Mouse (Mus musculus) regulatory T cell (primary cell): ENCODE data around the gene Nabp2.

Source experiments
- in situ Hi-C: fragments of 300-600 bp; cut with MboI, MseI; formaldehyde crosslinking; loops from one replicate; pipeline ENCODE4 v1.15.1; 2025; ENCODE audit warnings: high pct_unique_total_duplicates

The Nabp2 gene

GRCm38 (mm10) chr10:128388941-128389340 lies 22.4 kb downstream of the Nabp2 start:
- in situ Hi-C loops = no loop called here

- in situ Hi-C loops = no loop called here
Measured at GRCm38 (mm10) chr10:128385902-128386301, 25.4 kb downstream of the Nabp2 start.

- in situ Hi-C loops = no loop called here
Measured at GRCm38 (mm10) chr10:128382482-128382881, 28.8 kb downstream of the Nabp2 start.

- in situ Hi-C loops = no loop called here
Measured at GRCm38 (mm10) chr10:128380565-128380964, 30.7 kb downstream of the Nabp2 start.

- in situ Hi-C loops = no loop called here
Measured at GRCm38 (mm10) chr10:128379260-128379659, 32.0 kb downstream of the Nabp2 start.

GRCm38 (mm10) chr10:128378462-128378861 lies 32.8 kb downstream of the Nabp2 start:
- in situ Hi-C loops = no loop called here

- in situ Hi-C loops = no loop called here
Measured at GRCm38 (mm10) chr10:128377940-128378448, 33.3 kb downstream of the Nabp2 start.

- in situ Hi-C loops = no loop called here
Measured at GRCm38 (mm10) chr10:128377222-128377939, 33.9 kb downstream of the Nabp2 start.

GRCm38 (mm10) chr10:128376455-128377211 lies 34.7 kb downstream of the Nabp2 start, which contains the start of gene Ankrd52:
Gene Ankrd52, plus strand, starts transcription at chr10:128377115.
- in situ Hi-C loops = no loop called here

GRCm38 (mm10) chr10:128376099-128376454 lies 35.2 kb downstream of the Nabp2 start:
- in situ Hi-C loops = no loop called here

- in situ Hi-C loops = no loop called here
Measured at GRCm38 (mm10) chr10:128374393-128374792, 36.9 kb downstream of the Nabp2 start.

GRCm38 (mm10) chr10:128372989-128373748 lies 38.1 kb downstream of the Nabp2 start:
- in situ Hi-C loops = no loop called here

- in situ Hi-C loops = no loop called here
Measured at GRCm38 (mm10) chr10:128372142-128372541, 39.1 kb downstream of the Nabp2 start.

- in situ Hi-C loops = no loop called here
Measured at GRCm38 (mm10) chr10:128370601-128371000, 40.7 kb downstream of the Nabp2 start.

- in situ Hi-C loops = no loop called here
Measured at GRCm38 (mm10) chr10:128370021-128370420, 41.3 kb downstream of the Nabp2 start.

GRCm38 (mm10) chr10:128369599-128369998 lies 41.7 kb downstream of the Nabp2 start:
- in situ Hi-C loops = loop anchor here (5.0 kb wide), 1 partner anchor 88 kb away; the partner anchor contains the start of gene Smarcc2

- in situ Hi-C loops = loop anchor here (5.0 kb wide), 1 partner anchor 88 kb away; the partner anchor contains the start of gene Smarcc2
Measured at GRCm38 (mm10) chr10:128369218-128369543, 42.1 kb downstream of the Nabp2 start.

- in situ Hi-C loops = loop anchor here (5.0 kb wide), 1 partner anchor 89 kb away; the partner anchor contains the start of gene Smarcc2
Measured at GRCm38 (mm10) chr10:128368402-128369217, 42.7 kb downstream of the Nabp2 start, which contains the start of gene Coq10a. Gene Coq10a, minus strand, starts transcription at chr10:128368997.

GRCm38 (mm10) chr10:128367899-128368401 lies 43.3 kb downstream of the Nabp2 start:
- in situ Hi-C loops = loop anchor here (5.0 kb wide), 1 partner anchor 89 kb away; the partner anchor contains the start of gene Smarcc2

GRCm38 (mm10) chr10:128362568-128362967 lies 48.7 kb downstream of the Nabp2 start:
- in situ Hi-C loops = no loop called here

- in situ Hi-C loops = no loop called here
Measured at GRCm38 (mm10) chr10:128361836-128362235, 49.5 kb downstream of the Nabp2 start.
